Mouse (Mus musculus): Measurements from ENCODE around the gene Trim54. TPM values are rescaled to one million over a fixed set of nuclear protein-coding genes. Genes with fewer than 3 reads are reported as not detected.

Trim54 gene
- polyA plus RNA-seq, 1 experiment = 6.5 TPM

- Histone ChIP-seq H3K79me3 (ENCODE audit: low read depth) (no peaks in the 10 kb centered on the region), H3K27me3 (ENCODE audit: control insufficient read depth, insufficient read depth, insufficient read length) (no peaks in the 10 kb centered on the region), H3ac (ENCODE audit: control insufficient read depth, insufficient read length, low read depth) (no peak overlapping the region), H3K36me3 (ENCODE audit: control insufficient read depth, insufficient read depth) (peaks cover 37% of the 10 kb centered on the region), H3K79me2 (ENCODE audit: control insufficient read depth, insufficient read depth) (no peaks in the 10 kb centered on the region), H3K4me3 (ENCODE audit: insufficient read depth, poor library complexity, severe bottlenecking) (no peak overlapping the region)
- TF ChIP-seq MYOD1 (IDR thresholded peaks at IDR 0.05; ENCODE audit: control insufficient read depth, insufficient read length, low read depth) (no peak), CEBPB (IDR thresholded peaks at IDR 0.05; ENCODE audit: low read depth) (no peak), MYOG (IDR thresholded peaks at IDR 0.05; ENCODE audit: control insufficient read depth, extremely low read depth, insufficient read length) (no peak), FOSL1 (IDR thresholded peaks at IDR 0.05; ENCODE audit: insufficient read depth, low read length, poor library complexity, severe bottlenecking) (no peak)
Observed at GRCm38 (mm10) chr5:31080059-31080794, 36.3 kb upstream of the Trim54 start.

- TF ChIP-seq MAX (IDR thresholded peaks at IDR 0.05) = no peak
- TF ChIP-seq CEBPB (IDR thresholded peaks at IDR 0.05; ENCODE audit: low read depth) = no peak
- TF ChIP-seq MYOD1 (IDR thresholded peaks at IDR 0.05; ENCODE audit: control insufficient read depth, insufficient read length, low read depth) = no peak
- no peak for TF ChIP-seq CTCF (IDR thresholded peaks at IDR 0.05; ENCODE audit: control insufficient read depth, insufficient read depth, insufficient read length)
- TF ChIP-seq FOSL1 (IDR thresholded peaks at IDR 0.05; ENCODE audit: insufficient read depth, low read length, poor library complexity, severe bottlenecking) = no peak
- no peak for TF ChIP-seq MYOG (IDR thresholded peaks at IDR 0.05; ENCODE audit: control insufficient read depth, extremely low read depth, insufficient read length)
- TF ChIP-seq USF1 (IDR thresholded peaks at IDR 0.05; ENCODE audit: low read depth) = no peak
- H3K27me3 ChIP-seq (ENCODE audit: control insufficient read depth, insufficient read depth, insufficient read length) = no peaks in the 10 kb centered on the region
Observed at GRCm38 (mm10) chr5:31080795-31081164, 35.7 kb upstream of the Trim54 start.

GRCm38 (mm10) chr5:31081386-31081785 is 35.1 kb upstream of the Trim54 start:
- Histone ChIP-seq H3K79me2 (ENCODE audit: control insufficient read depth, insufficient read depth) (no peaks in the 10 kb centered on the region), H3K27me3 (ENCODE audit: control insufficient read depth, insufficient read depth, insufficient read length) (no peaks in the 10 kb centered on the region), H3K79me3 (ENCODE audit: low read depth) (no peaks in the 10 kb centered on the region), H3K4me3 (ENCODE audit: insufficient read depth, poor library complexity, severe bottlenecking) (no peak overlapping the region), H3K36me3 (ENCODE audit: control insufficient read depth, insufficient read depth) (peaks cover 27% of the 10 kb centered on the region), H3ac (ENCODE audit: control insufficient read depth, insufficient read length, low read depth) (no peak overlapping the region)
- no peak for TF ChIP-seq USF1 (IDR thresholded peaks at IDR 0.05; ENCODE audit: low read depth)
- TF ChIP-seq CTCF (IDR thresholded peaks at IDR 0.05; ENCODE audit: control insufficient read depth, insufficient read depth, insufficient read length) = peak; percentile 33

More at GRCm38 (mm10) chr5:31080795-31081164, 35.7 kb upstream of the Trim54 start:
- Histone ChIP-seq H3ac (ENCODE audit: control insufficient read depth, insufficient read length, low read depth) (no peak overlapping the region), H3K36me3 (ENCODE audit: control insufficient read depth, insufficient read depth) (peaks cover 31% of the 10 kb centered on the region), H3K79me3 (ENCODE audit: low read depth) (no peaks in the 10 kb centered on the region), H3K79me2 (ENCODE audit: control insufficient read depth, insufficient read depth) (no peaks in the 10 kb centered on the region), H3K4me3 (ENCODE audit: insufficient read depth, poor library complexity, severe bottlenecking) (no peak overlapping the region)

GRCm38 (mm10) chr5:31082355-31082754 is 34.2 kb upstream of the Trim54 start:
- H3K79me2 ChIP-seq (ENCODE audit: control insufficient read depth, insufficient read depth) = no peaks in the 10 kb centered on the region
- H3K27me3 ChIP-seq (ENCODE audit: control insufficient read depth, insufficient read depth, insufficient read length) = no peaks in the 10 kb centered on the region
- H3ac ChIP-seq (ENCODE audit: control insufficient read depth, insufficient read length, low read depth) = no peak overlapping the region
- H3K4me3 ChIP-seq (ENCODE audit: insufficient read depth, poor library complexity, severe bottlenecking) = no peak overlapping the region
- TF ChIP-seq CTCF (IDR thresholded peaks at IDR 0.05; ENCODE audit: control insufficient read depth, insufficient read depth, insufficient read length) (peak; percentile 7), CEBPB (IDR thresholded peaks at IDR 0.05; ENCODE audit: low read depth) (no peak)
- peaks cover 18% of the 10 kb centered on the region for H3K36me3 ChIP-seq (ENCODE audit: control insufficient read depth, insufficient read depth)
- H3K79me3 ChIP-seq (ENCODE audit: low read depth) = no peaks in the 10 kb centered on the region

GRCm38 (mm10) chr5:31082935-31083625 is 33.4 kb upstream of the Trim54 start:
- H3K27me3 ChIP-seq (ENCODE audit: control insufficient read depth, insufficient read depth, insufficient read length) = no peaks in the 10 kb centered on the region
- H3K4me3 ChIP-seq (ENCODE audit: insufficient read depth, poor library complexity, severe bottlenecking) = no peak overlapping the region
- no peaks in the 10 kb centered on the region for H3K79me3 ChIP-seq (ENCODE audit: low read depth)
- no peaks in the 10 kb centered on the region for H3K79me2 ChIP-seq (ENCODE audit: control insufficient read depth, insufficient read depth)
- H3K36me3 ChIP-seq (ENCODE audit: control insufficient read depth, insufficient read depth) = peaks cover 12% of the 10 kb centered on the region
- no peak overlapping the region for H3ac ChIP-seq (ENCODE audit: control insufficient read depth, insufficient read length, low read depth)
- TF ChIP-seq MAX (IDR thresholded peaks at IDR 0.05) = no peak
- TF ChIP-seq USF1 (IDR thresholded peaks at IDR 0.05; ENCODE audit: low read depth) = no peak
- no peak for TF ChIP-seq FOSL1 (IDR thresholded peaks at IDR 0.05; ENCODE audit: insufficient read depth, low read length, poor library complexity, severe bottlenecking)
- no peak for TF ChIP-seq MYOG (IDR thresholded peaks at IDR 0.05; ENCODE audit: control insufficient read depth, extremely low read depth, insufficient read length)
- TF ChIP-seq MYOD1 (IDR thresholded peaks at IDR 0.05; ENCODE audit: control insufficient read depth, insufficient read length, low read depth) = no peak

- Histone ChIP-seq H3K79me3 (ENCODE audit: low read depth) (no peaks in the 10 kb centered on the region), H3K36me3 (ENCODE audit: control insufficient read depth, insufficient read depth) (peaks cover 4% of the 10 kb centered on the region), H3K79me2 (ENCODE audit: control insufficient read depth, insufficient read depth) (no peaks in the 10 kb centered on the region), H3K27me3 (ENCODE audit: control insufficient read depth, insufficient read depth, insufficient read length) (no peaks in the 10 kb centered on the region), H3K4me3 (ENCODE audit: insufficient read depth, poor library complexity, severe bottlenecking) (no peak overlapping the region), H3ac (ENCODE audit: control insufficient read depth, insufficient read length, low read depth) (no peak overlapping the region)
- TF ChIP-seq CEBPB (IDR thresholded peaks at IDR 0.05; ENCODE audit: low read depth) (no peak), MYOD1 (IDR thresholded peaks at IDR 0.05; ENCODE audit: control insufficient read depth, insufficient read length, low read depth) (no peak), MYOG (IDR thresholded peaks at IDR 0.05; ENCODE audit: control insufficient read depth, extremely low read depth, insufficient read length) (no peak), FOSL1 (IDR thresholded peaks at IDR 0.05; ENCODE audit: insufficient read depth, low read length, poor library complexity, severe bottlenecking) (no peak), CTCF (IDR thresholded peaks at IDR 0.05; ENCODE audit: control insufficient read depth, insufficient read depth, insufficient read length) (no peak), USF1 (IDR thresholded peaks at IDR 0.05; ENCODE audit: low read depth) (no peak), MAX (IDR thresholded peaks at IDR 0.05) (no peak)
Observed at GRCm38 (mm10) chr5:31083949-31084348, 32.6 kb upstream of the Trim54 start.

Data from C2C12 (cell line).